ENCODE assay signal across 18 mouse cellular contexts in the genomic region with DNA sequence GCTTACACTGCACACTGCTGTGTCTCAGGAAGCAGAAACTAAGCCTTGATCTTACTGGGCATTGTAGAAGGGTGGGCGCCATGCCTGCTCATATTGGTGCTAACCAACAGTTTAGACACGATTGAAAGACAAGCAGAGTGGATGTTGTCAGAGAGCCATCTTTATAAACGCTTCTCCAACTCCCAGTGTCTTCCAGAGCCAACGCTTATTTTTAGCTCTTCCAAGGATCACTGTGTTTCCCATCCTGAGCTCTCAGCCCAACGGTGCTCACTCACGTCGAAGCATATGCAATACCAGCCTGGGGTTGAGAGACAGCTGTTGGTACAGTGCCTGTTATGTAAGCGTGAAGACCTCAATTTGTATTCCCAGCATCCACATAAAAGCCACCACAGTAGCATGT.
DNase-seq lines count a peak whose midpoint lies in the region; ATAC-seq and TF ChIP-seq lines count a peak whose summit lies in the region.
"Had no signal": no experiment of that assay in that cellular context is flagged by ENCODE, and none has a peak within 500 bp of the region (broad histone marks: within the 10 kb centered on the region; RNA-seq: fewer than 3 reads in every experiment).

No protein-coding gene starts in this region.

- no peak overlapping the region for H3K9ac ChIP-seq in hindbrain, postnatal 0 days (replicated peaks; ENCODE audit: low read length)
- H3K9ac ChIP-seq in hindbrain, embryonic 12.5 days, result no peak overlapping the region

- 0 out of 2 replicates have a peak overlapping the region, but pooled peaks have one; percentile 5 for H3K27ac ChIP-seq in hindbrain, postnatal 0 days
- no peak overlapping the region for H3K27ac ChIP-seq in hindbrain, embryonic 12.5 days
- H3K27ac ChIP-seq: gastrocnemius, adult 2 months; heart, embryonic 10.5 days; hindbrain, embryonic 10.5 days had no signal

- TF ChIP-seq POLR2A in brain, embryonic 14.5 days (IDR thresholded peaks at IDR 0.05; ENCODE audit: borderline replicate concordance, extremely low read depth, insufficient read depth, insufficient read length, poor library complexity, severe bottlenecking), result no peak

- no peaks in the 10 kb centered on the region for H3K9me3 ChIP-seq in hindbrain, postnatal 0 days (ENCODE audit: low read length)
- H3K9me3 ChIP-seq in hindbrain, embryonic 12.5 days (replicated peaks), result 0 out of 2 replicates have a peak, but pooled peaks cover 3% of the 10 kb centered on the region

- no peak overlapping the region for H3K4me2 ChIP-seq in hindbrain, postnatal 0 days (ENCODE audit: low read depth, low read length)
- H3K4me2 ChIP-seq in hindbrain, embryonic 12.5 days (replicated peaks), result no peak overlapping the region
- H3K4me2 ChIP-seq: liver, embryonic 11.5 days had no signal

- no peaks in the 10 kb centered on the region for H3K27me3 ChIP-seq in hindbrain, postnatal 0 days (ENCODE audit: insufficient read depth, low read length)
- H3K27me3 ChIP-seq in hindbrain, embryonic 12.5 days, result no peaks in the 10 kb centered on the region; the same call in 1 of the 2 replicates

- H3K4me1 ChIP-seq in hindbrain, postnatal 0 days (ENCODE audit: insufficient read depth, low read length), result peaks cover 10% of the 10 kb centered on the region
- H3K4me1 ChIP-seq in hindbrain, embryonic 12.5 days, result peaks cover 18% of the 10 kb centered on the region
- H3K4me1 ChIP-seq: heart, embryonic 10.5 days had no signal

- no peak for TF ChIP-seq CTCF in hindbrain, postnatal 0 days (IDR thresholded peaks at IDR 0.05; ENCODE audit: low read depth)
- TF ChIP-seq CTCF in brain, embryonic 14.5 days (IDR thresholded peaks at IDR 0.05; ENCODE audit: borderline replicate concordance, extremely low read depth, insufficient read depth, insufficient read length), result no peak

- ATAC-seq in hindbrain, postnatal 0 days, result no peak
- ATAC-seq in hindbrain, embryonic 12.5 days (ENCODE audit: low FRiP score), result no peak

- H3K4me3 ChIP-seq in hindbrain, postnatal 0 days (ENCODE audit: low read length), result no peak overlapping the region
- H3K4me3 ChIP-seq in hindbrain, embryonic 12.5 days, result no peak overlapping the region
- H3K4me3 ChIP-seq: gastrocnemius, adult 2 months; heart, embryonic 10.5 days; hindbrain, embryonic 10.5 days had no signal

- no peaks in the 10 kb centered on the region for H3K36me3 ChIP-seq in hindbrain, postnatal 0 days (ENCODE audit: insufficient read depth, low read length)
- no peaks in the 10 kb centered on the region for H3K36me3 ChIP-seq in hindbrain, embryonic 12.5 days
- H3K36me3 ChIP-seq: heart, embryonic 10.5 days; hindbrain, embryonic 10.5 days had no signal

- DNase-seq in hindbrain, postnatal 0 days (ENCODE audit: low spot score), result no peak
- peak; percentile 87 for DNase-seq in brain, adult 2 months (ENCODE audit: low read depth, low spot score)
- peak; percentile 67 for DNase-seq in brain, embryonic 14.5 days (ENCODE audit: low read depth)
- DNase-seq in left cerebral cortex, adult 9 months (ENCODE audit: low spot score in 2 of 2), result peak; percentile 50 to 51
- no peak for DNase-seq in kidney, postnatal 4 days
- DNase-seq in lung, postnatal 14 days, result no peak
- DNase-seq: embryo, embryonic 11 days; gastrocnemius, adult 2 months; kidney, adult 8-10 months; kidney, postnatal 25 days; lung, adult 18-20 months; retina, postnatal 1 day; thymus, adult 18-20 months; thymus, postnatal 4 days had no signal

- 48% methylated on average over 8 of the region's 8 CpGs for WGBS in hindbrain, postnatal 0 days
- WGBS in hindbrain, embryonic 12.5 days, result 84% methylated on average over 8 of the region's 8 CpGs

Comparison
In these comparisons a context has a peak if more than half of its experiments do, and no peak if none do; other contexts are left out.
1. DNase-seq: peak in brain, adult 2 months (single experiment), brain, embryonic 14.5 days (single experiment) and left cerebral cortex, adult 9 months (2 of 2); none in hindbrain, postnatal 0 days (single experiment), kidney, postnatal 4 days (0 of 2) and lung, postnatal 14 days (single experiment).